Mouse (Mus musculus) cerebellum, adult 11-12 months (tissue): ENCODE data around the gene Xylt1.

Experiments
- DNase-seq: peaks from one replicate; pipeline ENCODE4 v3.0.0; 2022

Gene Xylt1

GRCm38 (mm10) chr7:117380418-117381187 is at the start of gene Xylt1:
TSS of gene Xylt1 (plus strand) at chr7:117380979.
- DNase-seq, result peak; percentile 29

- DNase-seq, result no peak
These were observed 46.8 kb upstream of the Xylt1 start for GRCm38 (mm10) chr7:117333936-117334335.

DNA sequence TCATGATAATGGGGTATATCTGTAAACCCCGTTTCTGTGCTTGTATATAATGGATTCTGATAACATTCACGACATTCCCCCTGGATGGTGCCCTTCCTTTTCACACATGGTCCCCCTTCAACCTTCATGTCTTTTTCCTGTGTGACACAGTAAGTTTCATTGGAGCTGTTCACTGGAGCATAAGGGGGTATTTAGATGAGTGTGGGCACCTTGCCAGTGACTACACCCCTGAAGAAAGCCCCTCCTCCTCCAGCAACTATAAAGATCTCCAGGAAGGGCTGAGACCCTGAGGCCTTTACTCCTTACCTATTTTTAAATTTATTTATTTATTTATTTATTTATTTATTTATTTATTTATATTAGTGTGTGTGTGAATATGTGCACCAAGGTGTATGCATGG is 24.5 kb upstream of the Xylt1 start:
- DNase-seq, result no peak

DNA sequence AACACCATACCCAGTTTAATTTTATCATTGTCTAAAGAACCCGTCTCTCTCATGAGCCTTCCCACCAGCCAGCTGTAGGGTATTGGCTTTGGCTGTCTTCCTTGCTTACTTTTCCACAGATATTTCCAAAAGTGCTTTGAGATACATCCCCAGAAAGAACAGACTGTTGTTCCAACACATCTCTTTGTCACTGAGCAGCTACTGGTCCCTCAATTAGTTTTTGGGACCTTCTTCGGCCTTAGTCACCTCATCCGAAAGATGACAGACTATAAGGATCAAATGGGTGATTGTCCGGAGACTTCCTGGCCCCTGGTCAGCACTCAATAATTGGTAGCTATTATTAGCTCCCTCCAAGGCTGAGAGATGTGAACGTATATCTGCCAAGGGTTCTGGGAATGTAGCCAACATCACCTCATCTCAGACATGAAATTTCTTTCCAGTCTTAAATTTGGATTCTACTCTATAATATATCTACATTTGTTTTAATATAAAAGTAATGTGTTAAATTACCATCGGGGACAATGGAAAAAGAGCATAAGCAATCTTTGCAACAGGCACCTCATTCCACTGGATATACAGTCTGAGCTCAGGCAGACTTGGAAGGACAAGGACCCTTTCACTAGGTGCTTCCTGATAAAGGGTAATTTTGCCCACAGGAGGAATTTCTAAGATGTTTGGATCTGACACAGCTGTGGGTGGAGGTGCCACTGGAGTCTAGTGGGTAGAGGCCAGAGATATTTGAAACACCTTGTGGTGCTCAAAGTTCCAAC is 23.2 kb upstream of the Xylt1 start:
- DNase-seq, result no peak

GRCm38 (mm10) chr7:117361281-117361680 is 19.5 kb upstream of the Xylt1 start:
- no peak for DNase-seq

- no peak for DNase-seq
These were observed 18.3 kb upstream of the Xylt1 start for GRCm38 (mm10) chr7:117362493-117362892.

- DNase-seq, result no peak
These were observed 12.0 kb upstream of the Xylt1 start for GRCm38 (mm10) chr7:117368647-117369289.

DNA sequence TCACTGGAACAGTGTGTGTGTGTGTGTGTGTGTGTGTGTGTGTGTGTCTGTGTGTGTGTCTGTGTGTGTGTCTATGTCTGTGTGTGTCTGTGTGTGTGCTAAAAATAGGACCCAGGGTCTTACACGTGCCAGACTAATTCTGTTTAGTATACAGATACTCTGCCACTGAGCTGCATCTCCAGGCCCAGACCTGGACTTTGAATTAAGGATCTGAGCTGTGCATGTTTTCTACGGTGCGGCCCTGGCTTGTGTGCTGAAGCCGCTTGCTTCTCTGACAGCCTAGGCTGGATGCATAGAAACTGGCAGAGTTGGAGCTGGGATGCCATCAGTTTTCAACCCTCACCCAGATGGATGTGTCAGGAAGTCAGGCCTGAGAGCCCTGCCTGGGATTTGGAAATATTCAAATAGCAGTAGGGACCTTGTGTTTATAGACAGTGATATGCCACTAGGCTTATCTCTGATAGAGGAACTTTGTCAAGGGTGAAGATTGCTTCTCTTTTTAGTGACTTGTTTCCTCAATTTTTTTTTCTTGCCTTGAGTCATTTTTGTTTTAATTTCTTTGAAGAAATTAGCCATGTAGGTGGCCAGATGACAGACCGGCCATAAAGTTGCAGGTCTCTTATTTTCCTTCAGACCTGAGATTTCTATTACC is 11.4 kb upstream of the Xylt1 start:
- no peak for DNase-seq

DNA sequence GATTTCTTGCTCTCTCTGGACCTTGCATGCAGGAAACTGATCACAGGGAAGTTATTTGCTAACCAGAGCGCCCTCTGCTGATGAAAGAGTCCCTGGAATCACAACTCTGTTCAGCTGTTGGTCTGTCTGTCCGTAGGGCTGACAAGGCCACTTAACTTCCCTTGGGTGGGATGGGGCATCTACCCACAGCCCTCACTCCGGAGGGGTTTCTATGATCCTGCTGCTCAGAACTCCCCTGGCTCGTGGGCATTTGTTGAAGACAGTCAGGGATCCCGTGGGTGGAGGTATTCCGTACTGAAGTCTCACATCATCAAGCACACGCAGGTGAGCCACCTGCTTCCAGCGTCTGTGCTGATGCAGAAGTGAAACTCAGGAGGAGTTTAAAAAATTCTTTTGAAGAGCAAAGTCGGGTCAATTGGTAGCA is 4.9 kb upstream of the Xylt1 start:
- no peak for DNase-seq

DNA sequence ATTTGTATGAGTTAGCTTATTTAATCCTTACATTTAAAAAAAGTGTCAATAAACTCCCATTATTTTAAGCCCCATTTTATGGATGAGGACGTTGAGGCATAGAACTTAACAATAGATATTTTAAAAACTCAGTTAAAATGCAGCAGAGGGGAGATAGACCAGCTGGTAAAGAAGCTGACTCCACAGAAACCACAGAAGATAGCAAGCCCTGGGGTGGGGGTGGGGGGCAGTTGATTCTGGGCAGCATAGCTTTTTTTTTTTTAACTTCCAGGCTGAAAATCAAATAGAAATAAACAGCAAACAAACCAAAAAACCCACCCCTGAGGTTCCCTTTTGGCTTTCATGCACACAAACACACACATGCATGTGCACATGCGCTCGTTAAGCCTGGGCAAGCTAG is 3.6 kb upstream of the Xylt1 start:
- no peak for DNase-seq

DNA sequence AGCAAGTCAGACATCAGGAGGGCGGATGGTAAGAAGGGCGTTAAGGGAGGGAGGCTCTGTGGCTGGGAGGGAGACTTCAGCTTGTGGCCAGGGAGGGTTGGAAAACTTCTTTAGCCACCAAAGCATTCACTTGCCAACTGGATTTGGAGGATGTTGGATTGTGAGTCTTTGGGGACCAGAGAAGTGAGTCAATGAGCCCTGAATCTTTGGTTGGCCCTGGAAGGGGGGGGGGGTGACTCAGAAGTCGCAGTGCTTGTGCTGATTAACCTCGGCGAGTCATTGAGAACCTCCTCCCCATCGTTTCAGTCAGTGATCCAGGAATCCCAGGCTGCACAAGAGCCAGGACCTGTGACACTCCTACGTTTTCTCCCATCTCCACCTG is 752 bp upstream of the Xylt1 start:
- DNase-seq, result no peak

- DNase-seq, result peak; percentile 4
These were observed 606 bp downstream of the Xylt1 start for GRCm38 (mm10) chr7:117381188-117381981.

- DNase-seq, result no peak
These were observed 1.2 kb downstream of the Xylt1 start for GRCm38 (mm10) chr7:117382006-117382405.

GRCm38 (mm10) chr7:117383147-117383940 is 2.6 kb downstream of the Xylt1 start:
- DNase-seq, result no peak

GRCm38 (mm10) chr7:117386376-117386775 is 5.6 kb downstream of the Xylt1 start:
- no peak for DNase-seq

DNA sequence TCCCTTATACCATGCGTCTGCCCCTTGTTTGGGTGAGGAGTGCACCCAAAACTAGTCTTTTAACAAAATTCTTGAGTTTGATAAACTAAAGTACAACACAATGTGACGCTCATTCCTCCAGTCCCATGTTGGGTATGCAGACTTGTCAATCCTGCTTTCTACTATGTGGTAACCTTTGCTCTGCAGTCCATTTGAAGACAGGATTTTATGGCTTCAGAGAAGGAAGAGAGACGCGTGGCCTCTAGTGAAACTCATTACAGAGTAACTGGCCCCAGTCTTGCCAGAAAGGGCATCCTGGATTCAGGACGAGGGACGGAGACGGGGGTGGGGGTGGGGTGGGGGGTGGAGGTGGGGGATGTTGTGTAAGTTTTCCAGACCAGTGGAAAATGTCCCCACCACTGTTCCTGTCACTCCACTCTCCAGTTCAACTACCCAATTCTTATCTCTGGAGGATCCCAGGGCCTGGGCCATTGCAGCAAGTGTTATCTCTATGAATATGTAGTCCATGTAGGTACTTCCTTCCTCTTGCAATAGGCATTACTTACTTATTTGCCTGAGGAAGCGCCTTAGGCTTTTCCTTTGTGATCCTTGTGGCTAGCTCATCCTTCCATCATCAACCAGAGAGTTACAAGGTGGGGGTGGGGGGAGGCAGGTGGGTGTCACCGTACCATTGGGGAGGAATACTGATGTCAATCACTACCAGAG is 7.7 kb downstream of the Xylt1 start:
- no peak for DNase-seq

DNA sequence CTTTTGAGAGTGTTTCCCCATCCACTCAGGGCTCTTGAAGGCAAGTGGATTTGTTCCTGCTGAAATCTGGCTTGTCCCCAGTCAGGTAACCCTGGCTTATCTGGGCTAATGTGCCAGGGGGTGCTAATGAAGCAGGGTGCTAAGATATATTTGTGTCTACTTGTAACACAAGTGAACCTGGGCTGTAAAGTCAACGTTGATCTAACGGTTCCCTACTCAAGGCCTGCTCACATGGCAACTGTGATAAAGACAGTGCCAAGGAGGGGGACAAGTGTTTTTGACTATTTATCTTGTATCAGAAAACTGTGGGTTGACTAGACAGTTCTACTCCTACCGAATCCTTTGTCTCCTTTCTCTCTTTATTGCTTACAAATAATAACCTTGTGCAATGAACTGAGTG is 8.3 kb downstream of the Xylt1 start:
- no peak for DNase-seq

- DNase-seq, result no peak
These were observed 12.2 kb downstream of the Xylt1 start for GRCm38 (mm10) chr7:117392863-117393569.

- DNase-seq, result no peak
These were observed 13.2 kb downstream of the Xylt1 start for GRCm38 (mm10) chr7:117393976-117394375.

DNA sequence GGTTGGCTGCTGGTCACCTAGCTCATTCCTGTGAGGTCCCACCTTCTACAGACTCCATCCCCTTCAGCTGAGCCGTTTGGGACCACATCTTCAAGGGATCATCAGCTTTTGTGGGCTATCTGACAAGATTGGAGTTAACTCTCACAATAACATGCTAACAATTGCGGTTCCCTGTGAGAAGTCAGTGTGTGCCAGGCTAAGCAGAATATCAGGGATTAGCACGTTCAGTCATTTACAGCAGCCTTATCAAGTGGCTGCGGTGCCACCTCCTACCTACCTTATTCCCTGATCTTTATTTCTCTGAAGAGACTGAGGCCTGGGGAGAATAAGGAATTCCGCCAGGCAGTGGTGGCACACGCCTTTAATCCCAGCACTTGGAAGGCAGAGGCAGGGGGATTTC is 13.6 kb downstream of the Xylt1 start:
- no peak for DNase-seq
